Mouse (Mus musculus) CD4-positive naive resting alpha-beta T cell, adult 76 days (primary cell): Measurements from ENCODE around the gene Eif3i. TPM values are rescaled to one million over a fixed set of nuclear protein-coding genes. Genes with fewer than 3 reads are reported as not detected.

ENCODE experiments used
- total RNA-seq: library from RNA; stranded (reverse); gene quantifications from one replicate; pipeline ENCODE4 v1.2.4, GENCODE M21; 2023

The Eif3i gene
- total RNA-seq = 173 TPM

DNA sequence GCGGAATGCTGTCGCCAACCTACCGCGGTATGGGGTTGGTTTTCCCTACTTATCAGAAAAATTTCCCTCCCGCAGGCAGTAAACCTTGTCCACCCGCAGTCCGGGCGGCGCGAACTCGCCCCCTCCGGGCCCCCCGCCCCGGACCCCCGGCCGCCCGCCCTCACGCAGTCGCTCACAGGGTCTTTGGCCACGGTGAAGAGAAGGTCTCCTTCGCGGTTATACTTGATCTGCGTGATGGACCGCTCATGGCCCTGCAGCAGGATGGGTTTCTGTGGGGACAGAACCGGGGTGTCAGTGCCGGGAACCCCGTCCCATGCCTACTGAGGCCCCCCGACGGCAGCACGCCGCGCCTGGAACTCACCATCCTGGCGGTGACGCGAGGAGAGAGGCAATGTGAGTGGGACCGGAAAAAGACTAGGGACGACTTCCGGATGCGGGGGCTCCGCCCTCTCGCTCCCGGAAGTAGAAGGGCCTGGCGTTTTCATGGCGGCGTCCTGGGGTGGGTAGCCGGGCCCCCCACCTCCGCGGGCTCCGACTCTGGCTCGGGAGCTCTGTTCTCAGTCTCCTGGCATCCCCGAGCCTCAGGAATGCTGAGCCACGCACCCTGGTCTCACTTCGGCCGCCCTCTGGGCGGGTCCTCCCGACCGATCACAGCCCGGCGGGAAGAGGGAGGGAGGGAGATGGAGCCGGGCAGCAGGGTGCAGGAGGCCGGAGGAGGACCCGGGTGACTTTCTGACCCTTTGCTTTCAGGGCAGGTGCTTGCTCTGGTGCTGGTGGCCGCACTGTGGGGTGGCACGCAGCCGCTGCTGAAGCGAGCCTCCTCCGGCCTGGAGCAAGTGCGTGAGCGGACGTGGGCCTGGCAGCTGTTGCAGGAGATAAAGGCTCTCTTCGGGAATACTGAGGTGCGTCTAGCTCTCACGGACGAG, at the start of gene Eif3i, which contains the start of gene Tmem234:
Gene Eif3i (minus strand): TSS at position 416 of the 926 bp plus-strand sequence.
Gene Tmem234 (plus strand): TSS at position 436 of the 926 bp plus-strand sequence.

DNA sequence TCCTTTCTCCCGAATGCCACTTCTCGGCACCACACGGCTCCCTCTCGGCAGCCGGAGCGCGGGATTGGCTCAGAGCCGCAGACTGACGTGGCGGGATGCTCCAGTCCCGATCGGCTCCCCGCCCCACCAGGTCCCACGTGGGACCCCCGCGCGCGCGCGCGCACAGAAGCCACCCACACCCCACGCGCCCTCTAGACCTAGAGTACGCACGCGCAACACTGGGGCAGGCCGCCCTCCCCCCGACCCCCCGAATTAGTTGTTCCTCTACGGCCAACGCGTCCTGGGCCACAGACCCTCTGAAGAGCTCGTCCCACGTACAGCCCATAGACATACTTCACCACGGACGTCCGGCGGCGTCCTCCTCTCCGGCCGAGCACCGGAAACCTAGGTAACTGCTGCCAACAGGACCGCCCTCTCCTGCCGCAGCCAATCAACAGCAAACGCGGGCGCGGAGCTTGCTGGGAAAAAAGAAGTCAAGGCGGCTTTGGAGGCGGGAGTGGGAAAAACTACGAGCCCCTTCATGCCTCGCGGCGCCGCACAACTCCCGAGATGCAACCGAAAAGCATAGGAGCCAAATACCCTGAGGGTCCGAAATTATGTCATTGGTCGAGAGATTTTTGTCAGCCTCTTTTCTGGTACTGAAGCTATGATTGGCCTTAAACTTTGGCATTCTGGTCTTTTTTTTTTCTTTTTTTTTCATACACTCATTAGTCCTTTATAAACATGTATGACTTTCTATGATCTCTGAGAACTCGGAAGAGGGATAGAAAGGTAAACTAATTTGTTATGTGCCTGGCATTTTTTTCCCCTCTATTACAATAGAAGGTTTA, 40.4 kb upstream of the Eif3i start, which contains the start of gene Txlna:
Gene Txlna (minus strand): TSS at position 428 of the 830 bp plus-strand sequence.

DNA sequence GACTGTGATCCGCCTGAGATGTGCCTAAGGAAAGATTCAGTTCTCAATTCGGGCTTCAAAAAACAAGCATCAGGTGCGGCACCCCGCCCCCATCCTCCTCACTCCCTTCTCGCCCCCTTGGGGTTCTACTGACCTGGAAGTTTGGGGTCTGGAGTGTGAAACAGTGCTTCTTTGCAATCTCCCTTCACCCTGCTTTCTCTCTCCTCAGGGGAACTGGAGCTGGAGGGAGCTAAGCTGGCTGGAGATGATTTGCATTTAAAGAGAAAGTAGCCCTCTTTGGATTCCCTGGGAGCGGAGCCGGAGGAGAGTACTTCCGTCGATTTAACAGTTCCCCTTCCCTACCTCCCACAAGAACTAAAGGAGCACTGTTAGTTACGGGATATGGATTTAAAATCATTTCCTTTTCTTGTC, 23.2 kb upstream of the Eif3i start, which contains the start of gene Ccdc28b:
Gene Ccdc28b (minus strand): TSS at position 267 of the 411 bp plus-strand sequence.

DNA sequence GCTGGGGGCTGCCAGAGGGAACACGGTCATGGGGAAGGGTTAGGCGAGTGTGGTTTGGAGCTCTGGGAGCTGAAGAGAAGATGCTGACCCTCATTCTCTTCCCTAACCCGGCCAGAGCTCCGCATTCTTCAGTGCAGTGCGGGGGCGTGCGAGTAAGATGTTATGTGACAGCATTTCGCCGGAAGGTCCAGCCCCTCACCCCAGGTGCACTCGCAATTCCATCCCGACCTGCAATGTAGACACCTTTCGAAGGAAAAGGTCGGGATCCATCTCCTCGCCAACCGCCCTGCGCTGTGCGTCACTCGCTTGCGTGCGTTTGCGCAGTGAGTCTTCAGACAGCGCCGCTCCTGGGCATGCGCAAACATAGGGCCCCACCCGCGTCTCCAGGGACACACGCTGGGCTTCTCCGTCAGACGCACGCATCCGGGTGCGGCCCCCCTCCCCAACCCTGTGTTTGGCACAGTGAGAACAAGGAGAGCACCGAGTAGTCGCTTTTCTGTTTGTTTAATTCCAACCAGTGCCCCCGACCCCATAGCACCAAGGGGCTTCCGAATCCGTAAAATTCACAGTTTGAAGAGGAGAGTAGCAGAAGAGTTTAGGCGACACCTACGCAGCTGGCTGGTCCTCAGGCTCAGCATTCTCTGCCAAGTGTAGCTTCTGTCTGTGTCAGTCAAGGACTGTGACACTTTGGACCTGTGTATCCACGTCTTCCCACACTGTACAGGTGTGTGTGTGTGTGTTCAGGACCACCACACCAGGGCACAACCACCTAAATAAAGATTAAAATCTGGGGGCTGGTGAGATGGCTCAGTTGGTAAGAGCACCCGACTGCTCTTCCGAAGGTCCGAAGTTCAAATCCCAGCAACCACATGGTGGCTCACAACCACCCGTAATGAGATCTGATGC, 18.6 kb upstream of the Eif3i start, which contains the start of gene Iqcc:
Gene Iqcc (minus strand): TSS at position 314 of the 906 bp plus-strand sequence.

DNA sequence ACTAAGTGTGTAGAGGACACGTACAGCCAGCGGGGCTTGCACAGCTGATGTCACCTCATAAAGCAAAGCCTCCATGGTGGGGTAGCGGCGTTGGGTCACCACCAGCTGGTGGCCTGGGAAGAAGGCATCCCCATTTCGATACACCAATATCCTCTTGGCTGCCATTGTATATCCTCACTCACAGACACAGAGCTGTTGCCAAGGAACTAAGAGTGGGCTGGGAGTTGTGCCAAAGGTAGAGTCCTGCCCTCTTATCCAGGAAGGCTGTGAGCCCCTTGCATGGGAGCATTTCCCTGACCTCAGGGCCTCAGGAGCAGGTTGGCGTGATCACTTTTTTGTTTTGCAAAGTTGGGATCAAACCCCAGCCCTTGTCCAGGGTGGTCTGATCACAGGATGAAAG, 13.6 kb upstream of the Eif3i start, which contains the start of gene Dcdc2b:
Gene Dcdc2b (minus strand): TSS at position 165 of the 400 bp plus-strand sequence.

DNA sequence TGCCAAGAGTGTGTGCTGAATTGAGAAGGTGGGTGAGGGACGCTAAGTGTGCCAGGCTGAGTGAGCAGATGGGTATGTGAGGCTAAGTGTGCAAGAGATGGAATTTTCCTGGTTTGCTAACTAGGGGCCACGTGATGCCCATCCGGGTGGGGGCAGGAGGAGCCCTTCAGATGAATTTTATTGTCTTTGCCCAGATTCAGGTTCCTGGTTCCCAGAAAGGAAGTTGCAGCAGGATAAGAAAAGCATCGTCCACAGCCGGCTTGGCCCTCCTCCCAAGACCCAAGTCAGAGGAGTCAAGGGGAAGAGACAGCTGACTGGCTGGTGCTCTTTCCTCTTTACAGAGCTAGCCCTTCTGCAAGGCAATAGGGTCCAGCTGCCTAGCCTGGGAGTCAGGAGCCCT, 22.0 kb downstream of the Eif3i start, which contains the start of gene Fam167b:
Gene Fam167b (minus strand): TSS at position 84 of the 400 bp plus-strand sequence.

DNA sequence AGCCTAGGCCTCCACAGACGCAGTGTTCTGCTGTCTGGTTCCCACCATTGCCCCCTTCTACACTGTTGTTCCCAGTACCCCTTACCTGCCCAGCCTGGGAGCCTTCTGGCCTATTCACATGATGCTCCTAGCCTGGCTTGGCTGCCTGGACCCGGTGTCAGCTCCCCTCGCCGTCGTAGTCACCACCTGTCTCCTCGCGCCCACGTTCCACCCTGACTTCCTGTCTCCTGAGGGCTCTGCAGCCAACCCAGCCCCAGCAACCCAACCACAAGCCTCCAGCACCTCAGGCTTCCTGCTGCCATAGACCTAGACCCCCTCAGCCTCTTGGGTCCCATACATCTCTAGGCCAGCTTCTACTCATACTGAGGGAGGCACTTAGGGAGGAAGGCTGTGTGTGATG, 27.0 kb downstream of the Eif3i start, which contains the start of gene Lck:
Gene Lck (minus strand): TSS at position 212 of the 400 bp plus-strand sequence.

DNA sequence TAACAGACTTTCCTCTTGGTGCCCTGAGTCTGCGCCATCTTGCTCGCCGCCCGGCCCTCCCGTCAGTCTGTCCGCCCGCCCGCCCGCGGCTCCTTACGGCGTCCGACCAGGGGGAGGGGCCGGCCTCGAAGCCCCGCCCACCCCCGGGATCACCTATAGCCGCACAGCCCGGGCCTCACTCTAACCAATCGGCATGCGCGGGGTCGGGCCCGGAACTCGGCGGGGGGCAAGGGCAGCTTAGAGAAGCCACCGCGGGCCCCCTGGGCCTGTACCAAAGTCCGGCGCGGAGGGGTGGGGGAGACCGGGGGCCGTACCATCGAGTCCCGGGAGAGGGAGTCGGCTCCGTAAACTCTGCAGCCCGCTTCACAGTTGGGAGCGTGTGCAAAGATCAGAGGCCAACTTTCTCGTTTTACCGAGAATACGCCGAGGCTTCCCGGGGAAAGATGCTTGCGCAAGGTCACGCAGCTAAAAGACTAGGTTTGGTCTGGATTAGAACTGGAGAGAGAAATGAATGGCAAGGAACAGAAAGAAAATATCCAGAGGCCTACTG, 57.8 kb downstream of the Eif3i start, which contains the start of gene Hdac1:
Gene Hdac1 (minus strand): TSS at position 122 of the 550 bp plus-strand sequence.

Other genes with a start within 250 kb of the Eif3i start
- 1.8 TPM for gene Zbtb8a, start 222.5 kb downstream of the Eif3i start, total RNA-seq
- gene Zbtb8b, start 159.8 kb downstream of the Eif3i start, total RNA-seq = not detected
- gene Bsdc1, start 139.1 kb downstream of the Eif3i start, total RNA-seq = 163 TPM
- gene Tssk3, start 109.6 kb downstream of the Eif3i start, total RNA-seq = not detected
- gene Fam229a, start 109.5 kb downstream of the Eif3i start, total RNA-seq = 1.9 TPM
- 19.7 TPM for gene Marcksl1, start 87.1 kb downstream of the Eif3i start, total RNA-seq
- 127 TPM for gene Hdac1, start 57.9 kb downstream of the Eif3i start, total RNA-seq
- gene Lck, start 27.0 kb downstream of the Eif3i start, total RNA-seq = 749 TPM
- gene Fam167b, start 22.1 kb downstream of the Eif3i start, total RNA-seq = 1.2 TPM
- gene Tmem234, start within 50 bp of the Eif3i start, total RNA-seq = 173 TPM
- 3.7 TPM for gene Dcdc2b, start 13.6 kb upstream of the Eif3i start, total RNA-seq
- gene Iqcc, start 18.5 kb upstream of the Eif3i start, total RNA-seq = 17.3 TPM
- 6.2 TPM for gene Ccdc28b, start 23.3 kb upstream of the Eif3i start, total RNA-seq
- gene Txlna, start 40.4 kb upstream of the Eif3i start, total RNA-seq = 63.2 TPM
- gene Kpna6, start 72.1 kb upstream of the Eif3i start, total RNA-seq = 31.4 TPM
- 13.0 TPM for gene Tmem39b, start 96.2 kb upstream of the Eif3i start, total RNA-seq
- 126 TPM for gene Khdrbs1, start 141.7 kb upstream of the Eif3i start, total RNA-seq
- gene Ptp4a2, start 210.6 kb upstream of the Eif3i start, total RNA-seq = 326 TPM